Mouse (Mus musculus) stomach, postnatal 0 days (tissue): ENCODE results near the gene Tuba3a. TPM values are rescaled to one million over a fixed set of nuclear protein-coding genes. Genes with fewer than 3 reads are reported as not detected.

ENCODE experiments used
- ATAC-seq: fragments of 200-750 bp; cut with Nextera tagmentation; 2 replicates; pipeline ENCODE4 v1.8.0; 2017; ENCODE audit not compliant: low FRiP score, low TSS enrichment
- DNase-seq: peaks from one replicate; pipeline ENCODE4 v3.0.0-alpha.2; 2016; ENCODE audit warnings: low spot score
- H3K27ac ChIP-seq: fragments of 300-500 bp; sonication (generic); replicated peaks from 2 replicates; pipeline ENCODE4 v1.5.1; 2014; ENCODE audit warnings: mild to moderate bottlenecking, control low read depth
- H3K27me3 ChIP-seq: fragments of 300-500 bp; sonication (generic); 2 replicates; pipeline ENCODE4 v1.6.1; 2014; ENCODE audit warnings: low read length; ENCODE audit not compliant: control insufficient read depth, insufficient read depth
- H3K36me3 ChIP-seq: fragments of 300-500 bp; sonication (generic); 2 replicates; pipeline ENCODE4 v1.6.1; 2014; ENCODE audit warnings: low read length, mixed read lengths; ENCODE audit not compliant: control insufficient read depth, insufficient read depth
- H3K4me1 ChIP-seq: fragments of 300-500 bp; sonication (generic); replicated peaks from 2 replicates; pipeline ENCODE4 v1.6.1; 2014; ENCODE audit warnings: antibody characterized with exemption; ENCODE audit not compliant: control insufficient read depth, insufficient read depth
- H3K4me2 ChIP-seq: fragments of 300-500 bp; sonication (generic); replicated peaks from 2 replicates; pipeline ENCODE4 v1.6.1; 2014; ENCODE audit warnings: low read depth, mild to moderate bottlenecking, control low read depth, moderate library complexity
- H3K4me3 ChIP-seq: fragments of 300-500 bp; sonication (generic); 2 replicates; pipeline ENCODE4 v1.5.1; 2014; ENCODE audit warnings: low read depth, low read length, control low read depth
- H3K9ac ChIP-seq: fragments of 300-500 bp; sonication (generic); 2 replicates; pipeline ENCODE4 v1.6.1; 2014; ENCODE audit warnings: mild to moderate bottlenecking, low read length, control low read depth, mixed read lengths
- H3K9me3 ChIP-seq: fragments of 300-500 bp; sonication (generic); 2 replicates; pipeline ENCODE4 v1.6.1; 2016; ENCODE audit warnings: low read length; ENCODE audit not compliant: control insufficient read depth
- CTCF ChIP-seq: IDR thresholded peaks from 2 replicates; pipeline ENCODE4 v1.5.1; 2016; ENCODE audit warnings: antibody characterized with exemption, low read depth, mild to moderate bottlenecking, moderate library complexity
- EP300 ChIP-seq: optimal IDR thresholded peaks from 2 replicates; pipeline ENCODE3; 2016; ENCODE audit warnings: antibody characterized with exemption
- WGBS: fragments of 180-500 bp; shearing (Covaris S2); extraction: QIAGEN DNeasy Blood & Tissue Kit; methylation state at CpG from one replicate; pipeline ENCODE4 v1.1.7; 2014; 5-methylcytosine and 5-hydroxymethylcytosine counted together
- microRNA-seq: library from miRNA; unstranded; fragments of <30 nt; microRNA quantifications from one replicate; pipeline ENCODE4, GENCODE M21; 2016
- polyA plus RNA-seq: library from polyadenylated mRNA; unstranded; fragments of >200 nt; fragmentation: Nextera tagmentation; extraction: Ambion mirVana; gene quantifications from 2 replicates; pipeline ENCODE4 v1.2.1, GENCODE M21; 2015

Tuba3a gene
- polyA plus RNA-seq, 1 experiment from 2014 or later = 0.15 TPM

- Histone ChIP-seq H3K4me3 (no peak overlapping the region), H3K36me3 (no peaks in the 10 kb centered on the region), H3K27ac (no peak overlapping the region), H3K4me1 (no peaks in the 10 kb centered on the region), H3K27me3 (no peaks in the 10 kb centered on the region), H3K9me3 (no peaks in the 10 kb centered on the region), H3K4me2 (peak overlapping the region; percentile 88), H3K9ac (no peak overlapping the region)
- no peak for DNase-seq
- ATAC-seq = no peak
- WGBS = 63% methylated on average over 9 of the region's 9 CpGs
- TF ChIP-seq EP300 = no peak
- TF ChIP-seq CTCF = no peak
Measured at GRCm38 (mm10) chr6:125230571-125230970, 55.3 kb downstream of the Tuba3a start.

Small RNA genes lying within 50 kb of the gene (microRNA-seq; reads per million reads assigned to microRNA genes)
- not detected for gene Mir8113

Other genes starting within 250 kb of the Tuba3a start
- gene Ing4, start 246.3 kb downstream of the Tuba3a start, polyA plus RNA-seq = 72.5 and 77.4 TPM in 2 replicates
- gene Acrbp, start 236.4 kb downstream of the Tuba3a start, polyA plus RNA-seq = 2.5 and 2.6 TPM in 2 replicates
- 6.4 and 7.0 TPM in 2 replicates for gene Lpar5, start 218.1 kb downstream of the Tuba3a start, polyA plus RNA-seq
- 28.1 and 36.6 TPM in 2 replicates for gene Chd4, start 190.1 kb downstream of the Tuba3a start, polyA plus RNA-seq
- gene Nop2, start 154.1 kb downstream of the Tuba3a start, polyA plus RNA-seq = 25.0 and 26.6 TPM in 2 replicates
- gene Iffo1, start 140.8 kb downstream of the Tuba3a start, polyA plus RNA-seq = 4.4 and 5.7 TPM in 2 replicates
- 920 and 1,103 TPM in 2 replicates for gene Gapdh, start 119.6 kb downstream of the Tuba3a start, polyA plus RNA-seq
- gene Ncapd2, start 94.3 kb downstream of the Tuba3a start, polyA plus RNA-seq = 15.3 and 16.6 TPM in 2 replicates
- 196 and 211 TPM in 2 replicates for gene Mrpl51, start 94.2 kb downstream of the Tuba3a start, polyA plus RNA-seq
- 3.3 and 3.4 TPM in 2 replicates for gene Vamp1, start 70.5 kb downstream of the Tuba3a start, polyA plus RNA-seq
- 8.5 and 8.6 TPM in 2 replicates for gene Tapbpl, start 54.2 kb downstream of the Tuba3a start, polyA plus RNA-seq
- gene Cd27, start 49.0 kb downstream of the Tuba3a start, polyA plus RNA-seq = 0.91 and 1.1 TPM in 2 replicates
- 71.5 and 73.0 TPM in 2 replicates for gene Ltbr, start 27.8 kb upstream of the Tuba3a start, polyA plus RNA-seq
- gene Scnn1a, start 34.6 kb upstream of the Tuba3a start, polyA plus RNA-seq = 18.5 and 20.6 TPM in 2 replicates
- 75.3 and 77.7 TPM in 2 replicates for gene Tnfrsf1a, start 63.3 kb upstream of the Tuba3a start, polyA plus RNA-seq
- gene Plekhg6, start 94.8 kb upstream of the Tuba3a start, polyA plus RNA-seq = 6.3 and 6.7 TPM in 2 replicates
- gene Cd9, start 208.7 kb upstream of the Tuba3a start, polyA plus RNA-seq = 487 and 500 TPM in 2 replicates